Mouse (Mus musculus): ENCODE results near the gene Cyp4v3.
A peak's percentile ranks its signal among the peaks of the same experiment; 100 is the strongest.
"Not testable (repeated sequence)": the region's sequence is repeated elsewhere in the genome, so short reads cannot be mapped to it uniquely, and the experiment has no call there.

Cyp4v3 gene

GRCm38 (mm10) chr8:45332685-45333409 is at the start of gene Cyp4v3:
Gene Cyp4v3, minus strand, starts transcription at chr8:45333216.
- DNase-seq (ENCODE audit: extremely low spot score, low spot score), result peak; percentile 55

GRCm38 (mm10) chr8:45381963-45382347 is 48.9 kb upstream of the Cyp4v3 start, which contains the start of gene Fam149a:
Gene Fam149a, minus strand, starts transcription at chr8:45382291.
- peak; percentile 36 for DNase-seq (ENCODE audit: extremely low spot score, low spot score)

DNA sequence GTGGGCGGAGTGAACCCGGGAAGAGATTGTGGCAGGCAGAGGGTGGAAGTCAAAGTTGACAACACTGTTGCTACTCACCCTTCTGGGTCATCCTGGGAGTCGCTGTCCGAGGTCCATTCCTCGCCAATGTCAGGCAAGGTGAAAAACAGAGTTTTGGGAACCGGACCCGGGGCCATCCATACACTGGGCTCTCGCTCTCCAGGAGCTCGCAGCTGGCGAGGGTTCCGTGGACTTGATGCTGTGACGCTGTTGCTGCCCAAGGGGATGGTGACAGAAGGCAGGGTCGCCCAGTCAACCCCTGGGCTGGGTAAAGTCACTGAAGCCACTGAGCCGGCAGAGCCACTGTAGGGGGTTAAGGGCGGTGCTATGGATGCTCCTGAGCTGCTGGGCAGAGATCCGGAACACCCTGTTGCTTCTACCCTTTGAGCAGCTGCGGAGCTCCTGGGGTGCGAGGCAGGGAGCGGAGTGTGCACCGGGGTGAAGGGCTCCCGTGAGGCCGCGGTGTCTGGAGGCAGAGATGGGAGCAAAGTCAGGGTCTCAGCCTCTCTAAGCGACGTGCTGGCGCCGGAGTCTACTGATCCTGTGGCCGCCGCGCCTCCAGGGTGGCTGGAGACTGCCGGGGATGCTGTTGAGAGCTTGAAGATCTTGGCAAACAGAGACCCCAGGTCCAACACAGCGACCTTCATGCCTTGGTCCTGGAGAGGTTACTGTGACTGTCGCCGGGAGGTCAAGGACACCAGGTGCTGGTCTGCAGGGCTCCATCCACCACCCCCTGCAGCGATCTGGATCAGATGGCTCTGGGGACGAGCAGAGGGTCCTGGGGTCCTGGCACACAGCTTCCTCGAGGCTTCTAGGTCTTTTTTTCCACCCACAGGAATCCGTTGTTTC is 48.3 kb upstream of the Cyp4v3 start:
- peak; percentile 39 for DNase-seq (ENCODE audit: extremely low spot score, low spot score)

DNA sequence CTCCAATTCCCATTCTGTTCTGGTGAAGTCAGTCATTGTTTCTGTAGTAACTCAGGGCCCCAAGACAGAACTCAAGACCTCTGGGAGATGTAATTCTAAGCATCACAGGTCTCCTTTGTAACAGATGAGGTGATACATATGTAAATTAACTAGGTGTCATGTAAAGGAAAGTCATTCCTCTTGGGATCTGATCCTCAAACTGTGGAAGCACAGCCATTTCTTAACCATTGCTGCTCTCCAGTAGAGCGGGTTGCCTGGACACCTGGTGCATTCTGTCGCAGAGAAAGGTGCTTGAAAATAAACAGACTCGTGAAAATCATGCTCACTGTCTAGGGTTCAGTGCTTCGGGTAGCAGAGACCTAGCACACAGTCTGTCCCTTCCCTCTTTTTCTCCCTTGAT is 47.6 kb upstream of the Cyp4v3 start:
- DNase-seq (ENCODE audit: extremely low spot score, low spot score), result no peak

DNA sequence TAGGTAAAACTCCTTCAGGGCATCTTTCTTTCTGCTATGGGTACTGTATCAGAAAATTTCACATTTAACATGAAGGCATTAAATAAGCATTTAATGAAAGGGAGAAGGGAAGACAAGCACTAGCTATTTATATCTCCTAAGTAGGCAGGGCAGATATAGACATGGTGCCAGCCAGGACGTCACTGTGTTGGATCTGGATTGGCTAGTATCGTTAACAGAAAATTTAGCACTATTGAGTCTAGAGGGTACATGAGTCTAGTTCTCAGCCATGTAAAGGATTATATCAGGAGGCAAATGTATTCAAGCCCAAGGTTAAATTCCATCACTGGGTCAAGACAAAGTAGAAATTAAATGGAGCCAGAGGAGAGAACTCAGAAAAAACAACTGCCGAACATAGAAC is 41.1 kb upstream of the Cyp4v3 start:
- DNase-seq (ENCODE audit: extremely low spot score, low spot score), result no peak

DNA sequence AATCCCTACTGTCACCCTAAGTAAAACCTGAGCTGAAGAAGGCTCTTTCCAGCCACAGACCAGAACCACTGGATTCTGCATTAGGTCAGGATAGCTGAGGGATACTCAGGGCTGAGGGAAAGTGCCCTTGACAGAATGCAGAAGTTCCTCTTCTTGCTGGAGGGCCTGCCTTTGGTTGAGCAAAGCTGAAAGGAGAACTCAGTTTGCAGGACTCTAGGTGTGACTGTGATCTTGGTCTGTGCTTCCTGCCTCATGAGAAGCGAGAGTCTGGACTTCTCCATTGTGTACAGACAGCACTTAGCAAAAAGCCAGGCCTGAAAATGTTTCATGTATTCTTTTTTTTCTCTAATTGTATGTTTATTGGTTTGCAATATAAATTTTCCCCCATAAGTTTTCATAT is 34.1 kb upstream of the Cyp4v3 start:
- DNase-seq (ENCODE audit: extremely low spot score, low spot score), result no peak

GRCm38 (mm10) chr8:45363220-45363619 is 30.2 kb upstream of the Cyp4v3 start:
- DNase-seq (ENCODE audit: extremely low spot score, low spot score), result no peak

DNA sequence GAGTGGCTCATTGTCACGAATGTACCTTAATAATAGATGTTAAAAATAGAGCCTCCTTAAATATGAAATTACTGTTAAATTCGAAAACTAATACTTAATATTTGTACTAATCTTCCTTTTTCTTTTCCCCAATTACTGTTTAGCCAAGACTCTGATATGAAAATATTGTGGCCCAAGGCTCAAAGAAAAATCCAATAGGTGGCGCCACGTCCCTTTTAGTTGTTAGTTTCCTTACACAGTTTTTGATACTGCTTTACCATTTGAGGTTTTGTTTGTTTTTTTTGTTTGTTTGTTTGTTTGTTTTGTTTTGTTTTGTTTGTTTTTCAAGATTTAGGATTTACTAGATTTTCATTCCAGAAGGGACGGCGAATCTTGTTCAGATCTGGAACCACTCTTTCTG is 29.3 kb upstream of the Cyp4v3 start:
- DNase-seq (ENCODE audit: extremely low spot score, low spot score), result no peak

- DNase-seq (ENCODE audit: extremely low spot score, low spot score), result peak; percentile 15
Observed at GRCm38 (mm10) chr8:45359091-45359605, 26.1 kb upstream of the Cyp4v3 start.

DNA sequence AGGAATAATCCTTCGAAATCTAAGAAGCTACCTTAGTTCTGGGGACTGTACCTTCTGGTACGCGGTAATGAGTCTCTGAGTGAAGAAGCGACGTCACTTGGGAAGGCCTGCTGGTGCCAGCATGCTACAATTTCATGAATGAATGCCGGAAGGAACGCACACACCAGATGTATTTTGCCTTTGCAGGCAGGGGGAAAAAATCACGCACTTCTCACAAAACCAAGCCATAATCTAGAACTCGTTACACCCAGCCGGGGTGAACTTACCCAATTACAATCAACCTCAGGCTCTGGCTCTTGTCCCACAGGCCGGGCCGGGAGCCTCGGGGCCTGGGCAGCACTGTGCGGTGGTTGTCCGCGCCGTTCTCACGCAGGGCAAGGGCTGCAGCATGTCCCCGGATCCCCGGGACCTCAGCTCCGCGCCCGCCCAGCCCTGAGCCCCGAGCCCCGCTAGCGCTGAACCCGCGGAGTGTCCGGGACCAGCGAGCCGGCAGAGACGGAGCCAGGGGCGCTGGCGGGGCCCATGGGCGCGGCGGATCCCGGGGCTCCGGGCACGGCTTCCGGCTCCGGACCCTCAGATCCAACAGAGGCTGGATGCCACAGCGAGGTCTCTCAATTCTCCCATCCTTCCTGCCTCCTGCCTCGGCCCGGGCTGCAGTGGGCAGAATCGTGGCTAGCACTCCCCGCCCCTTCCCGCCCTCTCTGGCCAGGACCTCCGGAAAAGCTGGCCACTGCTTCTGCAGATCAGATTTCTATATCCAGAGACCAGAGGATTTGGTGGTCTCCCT is 25.3 kb upstream of the Cyp4v3 start:
- DNase-seq (ENCODE audit: extremely low spot score, low spot score), result peak; percentile 65

- no peak for DNase-seq (ENCODE audit: extremely low spot score, low spot score)
Observed at GRCm38 (mm10) chr8:45355809-45356208, 22.8 kb upstream of the Cyp4v3 start.

DNA sequence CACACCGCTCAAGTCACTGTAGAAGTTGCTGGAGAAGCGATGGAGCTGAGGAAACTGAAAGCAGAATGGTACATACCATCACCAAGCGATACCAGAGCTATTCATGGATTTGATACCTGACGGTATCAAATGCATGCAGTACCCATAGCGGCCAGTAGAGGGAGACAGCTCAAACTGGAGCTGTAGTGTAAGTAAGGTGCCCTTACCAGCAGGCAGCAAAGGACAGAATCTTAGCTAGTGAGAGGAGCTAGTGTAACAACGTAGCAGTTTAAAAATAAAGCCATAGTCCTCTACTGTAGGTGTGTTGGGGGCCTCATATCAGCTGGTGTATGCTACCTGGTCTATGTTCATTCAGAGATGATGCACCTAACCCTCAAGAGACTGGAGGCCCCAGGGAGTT is 12.0 kb upstream of the Cyp4v3 start:
- peak; percentile 79 for DNase-seq (ENCODE audit: extremely low spot score, low spot score)

DNA sequence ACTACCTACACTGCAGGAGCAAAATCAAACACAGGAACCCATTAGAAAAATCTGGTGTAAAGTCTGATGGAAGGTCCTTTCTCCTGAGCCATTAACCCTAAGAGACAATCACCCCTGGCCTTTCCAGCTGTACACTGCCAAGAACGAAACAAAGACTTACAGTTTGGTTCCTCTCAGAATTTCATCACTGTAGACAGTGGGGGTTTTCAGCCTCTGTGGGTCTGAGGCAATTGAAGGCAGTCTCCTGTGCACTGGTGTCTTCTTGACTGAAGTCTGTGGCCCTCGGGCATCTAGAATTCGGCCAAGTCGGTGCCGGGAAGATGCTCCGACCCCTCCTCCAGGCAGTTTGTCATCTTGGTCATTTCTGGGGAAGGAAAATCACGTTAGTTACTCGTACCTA is 11.3 kb upstream of the Cyp4v3 start:
- DNase-seq (ENCODE audit: extremely low spot score, low spot score), result no peak

- no peak for DNase-seq (ENCODE audit: extremely low spot score, low spot score)
Observed at GRCm38 (mm10) chr8:45341630-45342628, 8.9 kb upstream of the Cyp4v3 start.

DNA sequence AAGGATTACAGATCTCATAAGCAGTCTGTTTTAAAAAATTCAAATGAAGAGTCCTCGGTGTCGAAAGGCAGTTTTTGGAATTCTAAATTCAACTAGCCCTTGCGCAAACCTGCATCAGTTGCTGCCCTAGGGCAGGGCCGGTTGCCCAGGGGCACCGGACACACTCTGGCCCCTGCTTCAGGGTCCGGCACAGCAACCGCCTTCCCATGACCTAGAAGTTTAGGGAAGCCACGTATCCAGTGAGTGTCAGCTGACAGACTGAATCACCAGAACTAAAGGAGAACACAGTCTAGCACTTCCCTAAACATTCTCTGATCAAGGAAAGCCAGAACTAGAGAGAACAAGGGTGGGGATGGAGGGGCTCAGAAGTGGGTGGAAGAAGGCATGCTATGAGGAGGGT is 477 bp upstream of the Cyp4v3 start:
- peak; percentile 17 for DNase-seq (ENCODE audit: extremely low spot score, low spot score)

DNA sequence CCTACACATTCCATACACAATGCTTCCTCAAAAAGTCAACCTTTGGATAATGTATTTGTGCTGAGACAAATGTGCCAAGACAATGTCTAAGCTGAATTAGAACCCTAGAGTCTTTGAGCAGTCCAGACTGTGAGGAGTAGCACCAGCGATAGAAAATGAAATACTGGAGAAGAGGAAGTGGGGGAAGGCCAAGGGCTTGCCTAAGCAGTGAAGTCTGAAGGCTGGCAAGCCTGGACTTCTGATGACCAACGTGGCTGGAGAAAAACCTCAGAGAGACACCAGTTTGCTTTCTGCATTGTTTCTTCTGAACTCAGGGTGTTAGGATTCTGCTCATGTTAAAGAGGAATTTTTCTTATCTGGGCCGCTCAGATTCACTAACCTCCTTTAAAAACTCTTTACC is 2.2 kb downstream of the Cyp4v3 start:
- no peak for DNase-seq (ENCODE audit: extremely low spot score, low spot score)

- DNase-seq (ENCODE audit: extremely low spot score, low spot score), result no peak
Observed at GRCm38 (mm10) chr8:45329206-45329980, 3.6 kb downstream of the Cyp4v3 start.

- DNase-seq (ENCODE audit: extremely low spot score, low spot score), result not testable (repeated sequence)
Observed at GRCm38 (mm10) chr8:45327076-45327475, 5.9 kb downstream of the Cyp4v3 start.

DNA sequence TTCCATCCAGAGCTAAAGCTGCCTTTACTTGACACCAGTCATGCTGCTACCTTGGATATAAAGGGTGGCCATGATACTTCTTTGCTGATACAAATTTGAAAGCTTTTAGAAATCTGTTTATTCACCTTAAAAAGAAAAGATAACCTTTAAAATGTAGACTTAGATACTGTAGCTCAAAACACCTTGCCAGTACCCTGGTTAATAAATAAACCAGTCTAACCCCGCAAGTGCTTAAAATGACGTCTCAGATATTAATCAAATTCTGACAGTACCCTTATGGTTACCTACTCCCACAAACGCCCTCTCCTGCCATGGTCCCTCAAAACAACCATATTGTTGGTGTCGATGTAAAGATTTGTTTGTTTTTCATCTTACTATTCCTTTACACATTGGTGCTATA is 8.9 kb downstream of the Cyp4v3 start:
- no peak for DNase-seq (ENCODE audit: extremely low spot score, low spot score)

DNA sequence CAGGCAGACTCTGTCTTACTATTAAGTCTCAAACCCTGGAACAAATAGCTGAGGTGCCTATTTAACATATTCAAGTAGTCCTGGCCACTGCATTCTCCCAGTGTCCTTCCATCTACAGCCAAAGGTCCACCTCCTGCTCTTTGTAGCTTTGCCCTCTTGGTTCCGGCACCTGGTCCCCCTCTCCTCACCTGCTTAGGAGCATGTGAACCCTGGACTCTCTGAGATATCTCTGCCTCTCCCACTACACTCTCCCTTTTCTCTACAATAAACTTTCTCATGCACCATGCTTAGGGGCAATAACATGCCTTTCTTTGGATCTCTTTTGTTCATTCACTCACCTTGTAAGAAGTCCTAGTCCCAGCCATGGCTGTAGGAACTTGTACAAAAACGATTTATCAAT is 11.7 kb downstream of the Cyp4v3 start:
- no peak for DNase-seq (ENCODE audit: extremely low spot score, low spot score)

All from neural tube, embryonic 10.5 days (tissue).